Mouse (Mus musculus): ENCODE results near the gene Rtf2. TPM values are rescaled to one million over a fixed set of nuclear protein-coding genes. Genes with fewer than 3 reads are reported as not detected.
A peak's percentile ranks its signal among the peaks of the same experiment; 100 is the strongest.

Gene Rtf2
- polyA plus RNA-seq, 1 experiment from 2014 or later: 74.8 TPM

DNA sequence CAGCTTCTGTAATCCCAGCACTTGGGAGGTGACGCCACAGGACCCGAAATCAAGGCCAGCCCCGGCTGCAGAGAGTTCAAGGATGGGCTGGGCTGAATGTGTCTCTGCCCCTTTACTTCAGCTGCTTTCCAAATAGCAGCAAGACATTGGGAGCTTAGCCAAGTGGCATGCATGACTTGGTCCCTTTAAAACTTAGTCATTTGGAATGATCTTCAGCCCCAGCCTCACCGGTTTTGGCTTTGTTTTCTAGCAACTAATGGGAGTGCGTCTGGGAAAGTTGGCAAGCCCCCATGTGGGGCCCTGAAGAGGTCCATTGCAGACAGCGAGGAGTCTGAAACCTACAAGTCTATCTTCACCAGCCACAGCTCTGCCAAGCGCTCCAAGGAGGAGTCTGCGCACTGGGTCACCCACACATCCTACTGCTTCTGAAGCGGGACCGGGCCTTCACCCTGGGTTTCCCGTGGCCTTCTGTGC, 28.0 kb downstream of the Rtf2 start:
- no peak for ATAC-seq (replicated peaks; ENCODE audit: low FRiP score)
- Histone ChIP-seq H3K9ac (no peak overlapping the region), H3K4me1 (peaks cover 4% of the 10 kb centered on the region; the same call in 1 of the 2 replicates), H3K4me2 (no peak overlapping the region), H3K4me3 (replicated peaks) (no peak overlapping the region), H3K27me3 (no peaks in the 10 kb centered on the region), H3K27ac (no peak overlapping the region), H3K36me3 (peaks cover 66% of the 10 kb centered on the region), H3K9me3 (replicated peaks) (no peaks in the 10 kb centered on the region)
- WGBS: 91% methylated on average over 11 of the region's 11 CpGs

DNA sequence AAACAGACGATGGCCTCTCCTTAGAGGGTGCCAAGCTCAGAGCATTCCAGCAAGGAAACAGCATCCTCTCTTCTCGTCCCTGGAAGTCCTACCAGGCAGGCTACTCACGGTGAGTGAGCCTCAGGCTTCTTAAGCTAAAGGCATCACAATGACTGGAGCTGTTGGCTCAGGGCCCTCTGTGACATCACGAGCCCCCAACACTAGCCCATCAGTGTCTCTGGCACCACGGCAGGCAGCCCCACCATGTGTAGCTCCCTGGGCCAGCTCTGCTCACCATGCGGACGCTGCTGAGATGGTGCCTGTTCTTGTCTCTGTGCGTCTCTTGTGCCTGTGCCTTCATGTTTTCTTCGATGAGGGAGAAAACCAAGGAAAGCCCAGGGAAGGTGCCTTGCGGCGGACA, 32.0 kb downstream of the Rtf2 start, which contains the start of gene Fam209:
Gene Fam209 (plus strand): TSS at position 203 of the 400 bp plus-strand sequence.
- Histone ChIP-seq H3K27ac (0 out of 2 replicates have a peak within 1 kb of the TSS, but pooled peaks have one; percentile 7), H3K4me1 (peaks cover 15% of the 10 kb centered on the region), H3K9ac (no peak within 1 kb of the TSS), H3K9me3 (replicated peaks) (no peaks in the 10 kb centered on the region), H3K4me2 (no peak within 1 kb of the TSS), H3K36me3 (peaks cover 27% of the 10 kb centered on the region), H3K27me3 (0 out of 2 replicates have a peak, but pooled peaks cover 3% of the 10 kb centered on the region), H3K4me3 (replicated peaks) (no peak within 1 kb of the TSS)
- 91% methylated on average over 11 of the region's 11 CpGs for WGBS
- ATAC-seq (replicated peaks; ENCODE audit: low FRiP score): no peak

DNA sequence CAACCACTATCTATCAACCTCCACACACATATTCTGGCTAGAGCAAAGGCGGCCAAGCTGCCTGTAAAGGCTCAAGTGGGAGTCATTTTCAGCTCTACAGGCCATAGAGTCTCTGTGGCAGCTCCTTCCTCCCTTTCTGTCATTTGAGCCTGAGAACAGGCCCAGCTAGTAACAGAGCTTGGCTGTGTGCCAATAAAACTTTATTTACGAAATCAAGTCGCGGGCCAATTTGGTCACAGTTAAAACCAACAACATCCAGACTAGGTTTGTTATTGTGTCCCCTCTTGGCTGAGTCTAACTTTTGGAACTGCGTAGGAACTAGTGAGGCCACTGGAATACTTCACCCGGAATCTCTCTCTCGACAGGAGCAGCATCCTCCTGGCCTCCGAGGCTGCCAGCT, 33.2 kb downstream of the Rtf2 start:
- 32% methylated on average over 8 of the region's 8 CpGs for WGBS
- H3K9me3 ChIP-seq (replicated peaks): no peaks in the 10 kb centered on the region
- H3K4me2 ChIP-seq: no peak overlapping the region
- ATAC-seq (replicated peaks; ENCODE audit: low FRiP score): no peak
- 0 out of 2 replicates have a peak overlapping the region, but pooled peaks have one; percentile 7 for H3K27ac ChIP-seq
- H3K4me3 ChIP-seq (replicated peaks): no peak overlapping the region
- 0 out of 2 replicates have a peak, but pooled peaks cover 3% of the 10 kb centered on the region for H3K27me3 ChIP-seq
- H3K9ac ChIP-seq: no peak overlapping the region
- peaks cover 20% of the 10 kb centered on the region for H3K4me1 ChIP-seq
- peaks cover 15% of the 10 kb centered on the region for H3K36me3 ChIP-seq

DNA sequence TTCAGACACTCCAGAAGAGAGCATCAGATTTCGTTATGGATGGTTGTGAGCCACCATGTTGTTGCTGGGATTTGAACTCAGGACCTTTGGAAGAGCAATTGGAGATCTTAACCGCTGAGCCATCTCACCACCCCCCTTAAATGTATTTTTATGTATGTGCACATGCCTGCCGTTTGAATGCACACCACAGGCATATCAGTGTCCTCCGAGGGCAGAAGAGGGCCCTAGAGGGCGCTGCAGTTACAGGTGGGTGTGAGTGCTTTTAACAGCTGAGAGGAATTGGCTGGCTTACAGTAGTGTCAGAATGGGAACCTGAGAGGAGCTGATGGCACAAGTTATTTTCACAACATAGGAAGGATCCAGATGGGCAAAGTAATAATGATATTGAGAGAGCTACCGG, 34.6 kb downstream of the Rtf2 start:
- Histone ChIP-seq H3K9me3 (replicated peaks) (no peaks in the 10 kb centered on the region), H3K27me3 (0 out of 2 replicates have a peak, but pooled peaks cover 3% of the 10 kb centered on the region), H3K36me3 (peaks cover 1% of the 10 kb centered on the region; the same call in 1 of the 2 replicates), H3K4me2 (no peak overlapping the region), H3K4me3 (replicated peaks) (no peak overlapping the region), H3K4me1 (peaks cover 20% of the 10 kb centered on the region), H3K27ac (no peak overlapping the region), H3K9ac (no peak overlapping the region)
- 34% methylated on average over 6 of the region's 6 CpGs for WGBS
- ATAC-seq (replicated peaks; ENCODE audit: low FRiP score): no peak

DNA sequence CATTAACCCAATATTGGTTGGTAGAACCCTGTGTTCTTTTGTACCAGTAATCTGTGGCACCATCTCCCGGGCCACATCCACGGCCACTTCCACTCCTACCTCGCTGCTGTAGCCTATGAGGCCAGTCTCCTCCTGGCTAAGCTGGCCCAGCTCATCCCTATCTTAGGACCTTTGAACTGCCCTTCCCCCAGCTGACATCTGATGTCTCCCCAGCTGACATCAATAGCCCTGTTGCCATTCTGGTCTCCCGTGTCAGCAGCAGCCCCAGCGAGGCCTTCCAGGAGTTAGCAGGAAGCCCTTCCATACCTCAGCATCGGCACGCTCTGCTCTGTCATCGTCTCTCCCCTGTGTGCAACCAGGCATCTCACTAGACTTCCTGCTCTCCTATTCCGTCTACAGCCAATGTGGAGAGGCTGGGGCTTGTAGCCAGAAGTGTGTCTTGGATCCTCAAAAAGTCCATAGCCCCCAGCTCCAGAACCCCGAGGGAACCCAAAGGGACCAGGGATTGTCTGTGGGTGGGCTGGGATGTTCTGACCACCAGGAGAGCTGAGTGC, 36.4 kb downstream of the Rtf2 start:
- no peak overlapping the region for H3K4me3 ChIP-seq (replicated peaks)
- H3K36me3 ChIP-seq: no peaks in the 10 kb centered on the region
- 0 out of 2 replicates have a peak, but pooled peaks cover 3% of the 10 kb centered on the region for H3K27me3 ChIP-seq
- H3K4me1 ChIP-seq: peaks cover 20% of the 10 kb centered on the region
- peak; percentile 54; the same call in 1 of the 2 replicates for ATAC-seq (replicated peaks; ENCODE audit: low FRiP score)
- H3K27ac ChIP-seq: no peak overlapping the region
- H3K9me3 ChIP-seq (replicated peaks): no peaks in the 10 kb centered on the region
- 19% methylated on average over 10 of the region's 10 CpGs for WGBS
- H3K9ac ChIP-seq: no peak overlapping the region
- no peak overlapping the region for H3K4me2 ChIP-seq

DNA sequence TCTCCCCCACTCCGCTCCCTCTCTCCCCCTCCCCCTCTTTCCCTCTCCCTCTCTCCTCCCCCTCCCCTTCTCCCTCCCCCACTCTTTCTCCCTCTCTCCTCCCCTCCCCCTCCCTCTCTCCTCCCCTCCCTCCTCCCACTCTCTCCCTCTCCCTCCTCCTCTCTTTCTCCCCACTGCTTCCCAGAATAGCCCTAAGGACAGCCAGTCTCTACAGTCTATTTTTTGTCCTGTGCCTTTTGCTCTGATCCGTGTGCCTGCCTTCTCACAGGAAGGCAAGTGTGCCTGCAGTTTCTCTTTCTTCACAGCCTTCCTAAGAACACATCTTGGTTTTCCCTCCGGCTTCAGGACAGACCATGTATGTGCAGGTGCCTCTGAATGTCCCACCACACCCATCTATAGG, 37.0 kb downstream of the Rtf2 start:
- Histone ChIP-seq H3K27ac (no peak overlapping the region), H3K27me3 (0 out of 2 replicates have a peak, but pooled peaks cover 3% of the 10 kb centered on the region), H3K36me3 (no peaks in the 10 kb centered on the region), H3K9me3 (replicated peaks) (no peaks in the 10 kb centered on the region), H3K9ac (no peak overlapping the region), H3K4me2 (no peak overlapping the region), H3K4me3 (replicated peaks) (no peak overlapping the region), H3K4me1 (peaks cover 20% of the 10 kb centered on the region)
- no peak for ATAC-seq (replicated peaks; ENCODE audit: low FRiP score)
- WGBS: 33% methylated on average over 3 of the region's 3 CpGs

DNA sequence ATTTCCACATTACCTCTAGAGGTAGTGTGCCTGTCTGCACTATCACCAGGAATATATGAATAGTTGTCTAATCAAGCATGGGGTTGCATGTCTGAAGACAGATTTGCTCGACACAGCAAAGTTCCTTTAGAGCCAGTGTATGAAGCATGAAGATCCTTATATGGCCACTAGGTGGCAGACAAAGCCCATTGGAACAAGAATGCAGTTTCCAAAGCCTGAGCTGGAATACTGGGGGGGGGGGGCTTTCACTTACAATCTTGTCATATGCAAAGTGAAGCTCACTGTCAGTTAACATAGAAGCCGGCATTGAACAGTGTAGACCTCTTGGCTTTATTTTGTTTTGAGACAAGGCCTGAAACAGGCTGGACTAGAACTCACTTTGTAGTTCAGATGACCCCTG, 37.5 kb downstream of the Rtf2 start:
- H3K27ac ChIP-seq: no peak overlapping the region
- WGBS: 6% methylated on average over 2 of the region's 2 CpGs
- no peak overlapping the region for H3K4me2 ChIP-seq
- H3K36me3 ChIP-seq: no peaks in the 10 kb centered on the region
- H3K4me3 ChIP-seq (replicated peaks): no peak overlapping the region
- ATAC-seq (replicated peaks; ENCODE audit: low FRiP score): no peak
- H3K27me3 ChIP-seq: 0 out of 2 replicates have a peak, but pooled peaks cover 3% of the 10 kb centered on the region
- H3K9ac ChIP-seq: no peak overlapping the region
- no peaks in the 10 kb centered on the region for H3K9me3 ChIP-seq (replicated peaks)
- H3K4me1 ChIP-seq: peaks cover 20% of the 10 kb centered on the region

DNA sequence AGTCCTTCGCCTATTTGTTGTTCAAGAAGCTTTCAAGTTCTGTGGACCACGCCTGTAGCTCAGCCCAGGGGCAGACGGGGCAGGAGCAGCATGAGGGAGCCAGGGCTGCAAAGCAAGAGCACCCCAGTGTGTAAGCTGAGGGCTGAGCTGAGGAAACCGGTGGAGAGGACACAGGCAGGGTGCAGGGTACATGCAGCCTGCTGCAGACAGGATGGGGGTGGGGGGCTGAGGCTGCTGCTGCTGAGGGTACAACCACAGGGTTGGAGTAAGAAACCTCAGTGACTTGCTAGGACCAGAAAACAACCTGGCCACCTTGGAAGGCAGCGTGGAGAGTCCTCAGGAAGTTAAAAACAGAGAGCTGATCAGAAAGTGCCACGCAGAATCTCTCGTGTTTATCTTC, 39.9 kb downstream of the Rtf2 start:
- ATAC-seq (replicated peaks; ENCODE audit: low FRiP score): no peak
- H3K9me3 ChIP-seq (replicated peaks): no peaks in the 10 kb centered on the region
- peaks cover 16% of the 10 kb centered on the region for H3K4me1 ChIP-seq

DNA sequence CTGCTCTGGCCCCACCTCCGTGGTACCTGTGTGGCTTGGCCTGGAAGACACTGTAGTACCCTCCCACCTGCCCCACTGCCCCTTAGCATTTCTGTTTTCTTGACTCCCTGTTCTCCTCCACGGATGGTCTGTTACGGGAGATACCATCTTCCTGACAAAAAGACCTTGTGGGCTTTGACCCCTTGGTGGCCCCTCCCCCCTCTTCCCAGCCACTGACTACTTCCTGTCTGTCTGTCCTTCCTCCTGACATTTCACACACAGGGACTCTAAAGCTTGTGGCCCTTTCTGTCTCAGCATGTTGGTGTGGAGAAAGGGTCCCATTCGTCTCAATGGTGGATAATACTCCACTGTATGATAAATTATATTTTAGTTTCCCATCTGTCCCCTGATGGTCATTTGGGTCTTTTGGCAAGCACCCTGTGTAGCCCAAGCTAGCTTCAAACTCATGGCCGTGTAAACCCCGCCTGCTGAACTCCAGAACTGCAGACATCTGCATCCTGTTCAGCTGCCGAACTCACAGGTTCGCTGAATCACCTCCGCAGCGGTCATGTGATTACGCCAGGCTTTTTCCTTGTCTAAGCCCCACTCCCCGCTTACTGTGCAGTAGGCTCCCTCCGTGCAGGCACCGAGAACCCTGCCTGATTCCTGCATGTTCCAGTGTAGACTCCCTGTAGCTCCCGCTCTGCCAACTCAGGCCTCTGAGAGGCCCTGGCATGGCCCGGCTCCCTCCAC, 41.5 kb downstream of the Rtf2 start:
- Histone ChIP-seq H3K4me3 (replicated peaks) (no peak overlapping the region), H3K4me1 (peaks cover 13% of the 10 kb centered on the region), H3K9me3 (replicated peaks) (no peaks in the 10 kb centered on the region), H3K36me3 (no peaks in the 10 kb centered on the region), H3K4me2 (no peak overlapping the region), H3K27me3 (no peaks in the 10 kb centered on the region), H3K9ac (no peak overlapping the region), H3K27ac (no peak overlapping the region)
- 76% methylated on average over 16 of the region's 16 CpGs for WGBS
- ATAC-seq (replicated peaks; ENCODE audit: low FRiP score): no peak

More for the DNA sequence above, 39.9 kb downstream of the Rtf2 start:
- 75% methylated on average over 7 of the region's 7 CpGs for WGBS
- Histone ChIP-seq H3K4me3 (replicated peaks) (no peak overlapping the region), H3K4me2 (no peak overlapping the region), H3K27ac (no peak overlapping the region), H3K9ac (no peak overlapping the region), H3K27me3 (0 out of 2 replicates have a peak, but pooled peaks cover 3% of the 10 kb centered on the region), H3K36me3 (no peaks in the 10 kb centered on the region)

DNA sequence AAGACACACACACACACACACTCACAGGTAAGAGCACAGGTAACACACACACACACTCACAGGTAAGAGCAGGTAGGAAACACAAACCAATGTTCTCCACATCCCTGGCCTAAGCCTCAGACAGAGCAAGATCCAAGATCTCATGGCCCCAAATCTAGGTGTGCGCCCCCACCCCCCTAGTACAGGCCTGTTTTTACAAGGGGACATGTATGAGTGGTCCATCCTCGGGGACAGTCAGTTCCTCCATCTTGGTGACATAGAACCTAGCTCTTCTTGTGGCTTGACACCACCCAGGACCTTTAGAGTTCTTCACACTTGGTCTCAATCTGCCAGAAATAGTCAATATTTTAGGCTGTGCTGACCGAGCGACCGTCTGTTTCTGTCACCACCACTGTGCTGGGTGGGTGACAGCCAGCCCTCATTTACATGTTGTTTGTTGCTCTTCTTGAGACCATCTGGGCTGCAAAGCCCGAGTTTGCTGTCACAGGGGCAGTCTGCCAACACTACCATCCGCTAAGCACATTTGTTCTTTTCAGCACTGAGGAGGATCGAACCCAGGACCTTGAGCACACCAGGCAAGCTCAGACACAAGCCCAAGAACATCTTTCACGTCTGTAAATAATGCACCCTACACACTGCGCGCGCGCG, 43.5 kb downstream of the Rtf2 start:
- 84% methylated on average over 14 of the region's 14 CpGs for WGBS
- no peak overlapping the region for H3K4me2 ChIP-seq
- H3K9me3 ChIP-seq (replicated peaks): no peaks in the 10 kb centered on the region
- 0 out of 2 replicates have a peak, but pooled peaks cover 5% of the 10 kb centered on the region for H3K4me1 ChIP-seq
- H3K9ac ChIP-seq: no peak overlapping the region
- no peaks in the 10 kb centered on the region for H3K36me3 ChIP-seq
- no peak overlapping the region for H3K4me3 ChIP-seq (replicated peaks)
- no peak for ATAC-seq (replicated peaks; ENCODE audit: low FRiP score)
- no peak overlapping the region for H3K27ac ChIP-seq
- H3K27me3 ChIP-seq: no peaks in the 10 kb centered on the region

DNA sequence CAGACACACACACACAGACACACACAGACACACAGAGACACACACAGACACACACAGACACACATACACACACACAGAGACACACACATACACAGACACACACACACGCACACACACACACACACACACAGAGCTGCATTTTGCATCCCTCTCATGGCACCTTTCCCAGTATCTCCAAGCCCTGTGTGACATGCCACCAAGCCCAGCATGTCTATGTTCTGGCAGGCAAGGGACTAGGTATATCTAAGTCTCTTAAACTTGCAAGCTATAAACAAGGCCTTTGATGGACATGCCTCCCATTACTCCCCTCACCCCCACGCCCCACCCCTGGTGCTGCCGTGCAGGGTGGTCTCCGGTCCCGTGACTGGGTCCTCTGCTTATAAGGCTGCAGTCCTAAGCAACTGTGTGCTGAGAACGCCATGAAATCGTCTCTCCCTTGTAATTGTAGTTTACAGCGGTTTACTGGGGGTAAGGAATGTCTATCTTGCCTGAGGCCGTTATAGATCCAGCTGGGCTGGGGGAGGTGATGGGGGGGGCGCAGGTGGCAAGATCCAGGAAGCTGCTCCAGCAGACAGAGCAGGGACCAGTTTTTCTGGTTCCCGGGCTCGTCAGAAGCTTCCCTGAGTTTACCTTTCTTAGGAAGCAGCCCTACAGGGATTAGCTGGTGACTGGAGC, 44.5 kb downstream of the Rtf2 start:
- Histone ChIP-seq H3K36me3 (no peaks in the 10 kb centered on the region), H3K4me2 (no peak overlapping the region), H3K9me3 (replicated peaks) (no peaks in the 10 kb centered on the region), H3K4me1 (0 out of 2 replicates have a peak, but pooled peaks cover 5% of the 10 kb centered on the region), H3K27ac (no peak overlapping the region), H3K4me3 (replicated peaks) (no peak overlapping the region), H3K27me3 (no peaks in the 10 kb centered on the region), H3K9ac (no peak overlapping the region)
- 17% methylated on average over 12 of the region's 12 CpGs for WGBS
- ATAC-seq (replicated peaks; ENCODE audit: low FRiP score): 0 out of 2 replicates have a peak, but pooled peaks have one; percentile 17

Measured in kidney, embryonic 15.5 days (tissue).